Mouse (Mus musculus): ENCODE measurements at regions not wholly inside any gene's neighbourhood (a gene's known extent, or its start where the extent isn't known, plus 50 kb on each side); places are given as distances from the start of the nearest gene placed in this dataset.

GRCm38 (mm10) chr4:124414386-124414785, 196.2 kb downstream of the 3100002H09Rik start:
- Histone ChIP-seq H3K4me1 (ENCODE audit: control insufficient read depth, insufficient read depth, low read length) (no peaks in the 10 kb centered on the region), H3K4me3 (ENCODE audit: low read depth, low read length) (no peak overlapping the region), H3K36me3 (ENCODE audit: control insufficient read depth, insufficient read depth, low read length) (no peaks in the 10 kb centered on the region), H3K9ac (replicated peaks; ENCODE audit: low read depth, low read length) (no peak overlapping the region), H3K27ac (ENCODE audit: low read depth, low read length) (no peak overlapping the region), H3K4me2 (ENCODE audit: low read depth, low read length) (no peak overlapping the region), H3K9me3 (ENCODE audit: control insufficient read depth, low read length) (no peaks in the 10 kb centered on the region), H3K27me3 (ENCODE audit: control insufficient read depth, insufficient read depth, low read length) (no peaks in the 10 kb centered on the region)
- no peak for ATAC-seq (ENCODE audit: low read depth)
- WGBS: 90% methylated on average over 7 of the region's 7 CpGs

GRCm38 (mm10) chr4:124409279-124409678, 201.3 kb downstream of the 3100002H09Rik start:
- no peak overlapping the region for H3K4me3 ChIP-seq (ENCODE audit: low read depth, low read length)
- no peaks in the 10 kb centered on the region for H3K36me3 ChIP-seq (ENCODE audit: control insufficient read depth, insufficient read depth, low read length)
- no peaks in the 10 kb centered on the region for H3K4me1 ChIP-seq (ENCODE audit: control insufficient read depth, insufficient read depth, low read length)
- 91% methylated on average over 1 of the region's 1 CpGs for WGBS
- ATAC-seq (ENCODE audit: low read depth): no peak
- no peaks in the 10 kb centered on the region for H3K27me3 ChIP-seq (ENCODE audit: control insufficient read depth, insufficient read depth, low read length)
- H3K27ac ChIP-seq (ENCODE audit: low read depth, low read length): no peak overlapping the region
- no peak overlapping the region for H3K9ac ChIP-seq (replicated peaks; ENCODE audit: low read depth, low read length)
- H3K9me3 ChIP-seq (ENCODE audit: control insufficient read depth, low read length): no peaks in the 10 kb centered on the region
- no peak overlapping the region for H3K4me2 ChIP-seq (ENCODE audit: low read depth, low read length)

- no peaks in the 10 kb centered on the region for H3K36me3 ChIP-seq (ENCODE audit: control insufficient read depth, insufficient read depth, low read length)
- H3K4me3 ChIP-seq (ENCODE audit: low read depth, low read length): no peak overlapping the region
- H3K9me3 ChIP-seq (ENCODE audit: control insufficient read depth, low read length): no peaks in the 10 kb centered on the region
- H3K27me3 ChIP-seq (ENCODE audit: control insufficient read depth, insufficient read depth, low read length): peaks cover 12% of the 10 kb centered on the region
- H3K4me1 ChIP-seq (ENCODE audit: control insufficient read depth, insufficient read depth, low read length): no peaks in the 10 kb centered on the region
- H3K9ac ChIP-seq (replicated peaks; ENCODE audit: low read depth, low read length): no peak overlapping the region
- WGBS: 36% methylated on average over 8 of the region's 8 CpGs
- peak; percentile 69; the same call in 1 of the 2 replicates for ATAC-seq (ENCODE audit: low read depth)
- H3K27ac ChIP-seq (ENCODE audit: low read depth, low read length): no peak overlapping the region
- no peak overlapping the region for H3K4me2 ChIP-seq (ENCODE audit: low read depth, low read length)
These were observed 208.5 kb downstream of the 3100002H09Rik start for GRCm38 (mm10) chr4:124402075-124402474.

GRCm38 (mm10) chr4:124400741-124401140, 209.9 kb downstream of the 3100002H09Rik start:
- Histone ChIP-seq H3K27ac (ENCODE audit: low read depth, low read length) (no peak overlapping the region), H3K9me3 (ENCODE audit: control insufficient read depth, low read length) (no peaks in the 10 kb centered on the region), H3K9ac (replicated peaks; ENCODE audit: low read depth, low read length) (no peak overlapping the region), H3K36me3 (ENCODE audit: control insufficient read depth, insufficient read depth, low read length) (no peaks in the 10 kb centered on the region), H3K4me2 (ENCODE audit: low read depth, low read length) (no peak overlapping the region), H3K27me3 (ENCODE audit: control insufficient read depth, insufficient read depth, low read length) (peaks cover 12% of the 10 kb centered on the region), H3K4me3 (ENCODE audit: low read depth, low read length) (no peak overlapping the region), H3K4me1 (ENCODE audit: control insufficient read depth, insufficient read depth, low read length) (no peaks in the 10 kb centered on the region)
- ATAC-seq (ENCODE audit: low read depth): no peak
- 67% methylated on average over 8 of the region's 8 CpGs for WGBS

- Histone ChIP-seq H3K4me3 (ENCODE audit: low read depth, low read length) (no peak overlapping the region), H3K9ac (replicated peaks; ENCODE audit: low read depth, low read length) (no peak overlapping the region), H3K9me3 (ENCODE audit: control insufficient read depth, low read length) (no peaks in the 10 kb centered on the region), H3K27me3 (ENCODE audit: control insufficient read depth, insufficient read depth, low read length) (peaks cover 12% of the 10 kb centered on the region), H3K27ac (ENCODE audit: low read depth, low read length) (no peak overlapping the region), H3K4me2 (ENCODE audit: low read depth, low read length) (no peak overlapping the region), H3K4me1 (ENCODE audit: control insufficient read depth, insufficient read depth, low read length) (peaks cover 2% of the 10 kb centered on the region; the same call in 1 of the 2 replicates), H3K36me3 (ENCODE audit: control insufficient read depth, insufficient read depth, low read length) (no peaks in the 10 kb centered on the region)
- 68% methylated on average over 6 of the region's 6 CpGs for WGBS
- no peak for ATAC-seq (ENCODE audit: low read depth)
These were observed 210.4 kb downstream of the 3100002H09Rik start for GRCm38 (mm10) chr4:124400136-124400675.

- Histone ChIP-seq H3K27me3 (ENCODE audit: control insufficient read depth, insufficient read depth, low read length) (peaks cover 12% of the 10 kb centered on the region), H3K4me1 (ENCODE audit: control insufficient read depth, insufficient read depth, low read length) (peaks cover 6% of the 10 kb centered on the region; the same call in 1 of the 2 replicates), H3K9me3 (ENCODE audit: control insufficient read depth, low read length) (no peaks in the 10 kb centered on the region), H3K4me3 (ENCODE audit: low read depth, low read length) (no peak overlapping the region), H3K4me2 (ENCODE audit: low read depth, low read length) (no peak overlapping the region), H3K27ac (ENCODE audit: low read depth, low read length) (no peak overlapping the region), H3K9ac (replicated peaks; ENCODE audit: low read depth, low read length) (no peak overlapping the region), H3K36me3 (ENCODE audit: control insufficient read depth, insufficient read depth, low read length) (no peaks in the 10 kb centered on the region)
- no peak for ATAC-seq (ENCODE audit: low read depth)
- 34% methylated on average over 9 of the region's 9 CpGs for WGBS
These were observed 212.2 kb downstream of the 3100002H09Rik start for GRCm38 (mm10) chr4:124398354-124398753.

GRCm38 (mm10) chr4:124396566-124397283, 213.9 kb downstream of the 3100002H09Rik start:
- Histone ChIP-seq H3K36me3 (ENCODE audit: control insufficient read depth, insufficient read depth, low read length) (no peaks in the 10 kb centered on the region), H3K9ac (replicated peaks; ENCODE audit: low read depth, low read length) (no peak overlapping the region), H3K9me3 (ENCODE audit: control insufficient read depth, low read length) (no peaks in the 10 kb centered on the region), H3K27ac (ENCODE audit: low read depth, low read length) (no peak overlapping the region), H3K4me1 (ENCODE audit: control insufficient read depth, insufficient read depth, low read length) (peaks cover 6% of the 10 kb centered on the region; the same call in 1 of the 2 replicates), H3K4me2 (ENCODE audit: low read depth, low read length) (no peak overlapping the region), H3K27me3 (ENCODE audit: control insufficient read depth, insufficient read depth, low read length) (peaks cover 12% of the 10 kb centered on the region), H3K4me3 (ENCODE audit: low read depth, low read length) (no peak overlapping the region)
- 71% methylated on average over 13 of the region's 13 CpGs for whole genome bisulfite sequencing
- no peak for ATAC-seq (ENCODE audit: low read depth)

GRCm38 (mm10) chr4:124395966-124396395, 214.6 kb downstream of the 3100002H09Rik start:
- no peak overlapping the region for H3K4me2 ChIP-seq (ENCODE audit: low read depth, low read length)
- H3K27ac ChIP-seq (ENCODE audit: low read depth, low read length): no peak overlapping the region
- H3K27me3 ChIP-seq (ENCODE audit: control insufficient read depth, insufficient read depth, low read length): peaks cover 11% of the 10 kb centered on the region
- H3K9ac ChIP-seq (replicated peaks; ENCODE audit: low read depth, low read length): no peak overlapping the region
- ATAC-seq (ENCODE audit: low read depth): no peak
- no peaks in the 10 kb centered on the region for H3K36me3 ChIP-seq (ENCODE audit: control insufficient read depth, insufficient read depth, low read length)
- no peaks in the 10 kb centered on the region for H3K9me3 ChIP-seq (ENCODE audit: control insufficient read depth, low read length)
- 72% methylated on average over 7 of the region's 7 CpGs for WGBS
- peaks cover 6% of the 10 kb centered on the region; the same call in 1 of the 2 replicates for H3K4me1 ChIP-seq (ENCODE audit: control insufficient read depth, insufficient read depth, low read length)
- H3K4me3 ChIP-seq (ENCODE audit: low read depth, low read length): no peak overlapping the region

All from neural tube, embryonic 14.5 days (tissue).